Mouse (Mus musculus) thymus, adult 2 months (tissue): ENCODE data around the gene Atp11b. TPM values are rescaled to one million over a fixed set of nuclear protein-coding genes. Genes with fewer than 3 reads are reported as not detected.

Source experiments
- DNase-seq: peaks from one replicate; pipeline ENCODE4 v3.0.0; 2021
- H3K27ac ChIP-seq: fragments of 200-500 bp; 2 replicates; pipeline ENCODE4 v1.5.1; 2012; ENCODE audit warnings: low read length, control low read depth; ENCODE audit not compliant: control insufficient read depth, insufficient read depth
- H3K27me3 ChIP-seq: fragments of 200-500 bp; 2 replicates; pipeline ENCODE4 v1.6.1; 2012; ENCODE audit warnings: mild to moderate bottlenecking, low read length, moderate library complexity, mixed read lengths; ENCODE audit not compliant: control insufficient read depth, insufficient read depth
- H3K36me3 ChIP-seq: fragments of 200-500 bp; 2 replicates; pipeline ENCODE4 v1.6.1; 2012; ENCODE audit warnings: mild to moderate bottlenecking, low read length, moderate library complexity; ENCODE audit not compliant: control insufficient read depth, insufficient read depth
- H3K4me1 ChIP-seq: fragments of 200-500 bp; replicated peaks from 2 replicates; pipeline ENCODE4 v1.6.1; 2012; ENCODE audit warnings: low read length; ENCODE audit not compliant: control insufficient read depth, insufficient read depth
- H3K4me3 ChIP-seq: fragments of 200-500 bp; 2 replicates; pipeline ENCODE4 v1.5.1; 2012; ENCODE audit warnings: mild to moderate bottlenecking, low read length, control low read depth, moderate library complexity; ENCODE audit not compliant: control insufficient read depth, insufficient read depth
- CTCF ChIP-seq: fragments of 200-500 bp; IDR thresholded peaks from 2 replicates; pipeline ENCODE4 v1.5.1; 2012; ENCODE audit warnings: mild to moderate bottlenecking, control low read depth, low read length, moderate library complexity, borderline replicate concordance; ENCODE audit not compliant: control insufficient read depth, poor library complexity, insufficient read depth; ENCODE audit errors: extremely low read depth
- POLR2A ChIP-seq: fragments of 200-500 bp; IDR thresholded peaks from 2 replicates; pipeline ENCODE4 v1.6.1; 2012; ENCODE audit warnings: mild to moderate bottlenecking, low read length, control low read depth, moderate library complexity; ENCODE audit not compliant: control insufficient read depth, poor library complexity, insufficient read depth; ENCODE audit errors: extremely low read depth
- WGBS: fragments of 180-500 bp; shearing (Covaris S2); methylation state at CpG from one replicate; pipeline ENCODE4 v1.1.7; 2018; 5-methylcytosine and 5-hydroxymethylcytosine counted together
- polyA plus RNA-seq: library from polyadenylated mRNA; depleted of rRNA; stranded (reverse); fragments of >200 nt; gene quantifications from 2 replicates; pipeline ENCODE4 v1.2.3, GENCODE M21; 2012; rRNA removed

The Atp11b gene
- polyA plus RNA-seq, 1 experiment, result 37.5 TPM

GRCm38 (mm10) chr3:35883267-35883666, 129.4 kb downstream of the Atp11b start:
- no peaks in the 10 kb centered on the region for H3K36me3 ChIP-seq
- H3K27ac ChIP-seq, result no peak overlapping the region
- no peaks in the 10 kb centered on the region for H3K27me3 ChIP-seq
- no peak for TF ChIP-seq POLR2A
- no peak for TF ChIP-seq CTCF
- no peak overlapping the region for H3K4me3 ChIP-seq
- H3K4me1 ChIP-seq, result no peaks in the 10 kb centered on the region
- peak; percentile 19 for DNase-seq

DNA sequence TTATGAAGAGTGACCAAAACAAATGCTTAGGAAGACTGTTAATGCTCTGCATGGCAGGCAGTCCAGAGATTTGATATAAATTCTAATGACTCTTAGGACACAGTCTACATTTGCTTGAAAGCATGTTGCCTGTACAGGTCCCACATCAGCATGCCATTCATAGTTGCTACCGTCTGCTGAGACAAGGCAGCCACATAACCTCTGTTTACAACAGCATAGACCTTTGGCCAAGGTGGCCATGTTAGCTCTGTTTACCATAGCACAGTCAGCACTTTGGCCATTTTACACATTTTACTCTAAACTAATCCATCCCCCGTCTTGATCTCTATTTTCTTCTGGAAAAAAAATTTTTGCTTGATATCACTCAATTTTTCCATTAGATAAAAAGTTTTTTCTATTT, 135.6 kb downstream of the Atp11b start:
- no peak for TF ChIP-seq CTCF
- no peak for TF ChIP-seq POLR2A
- peaks cover 10% of the 10 kb centered on the region; the same call in 1 of the 2 replicates for H3K36me3 ChIP-seq
- no peak overlapping the region for H3K4me3 ChIP-seq
- H3K4me1 ChIP-seq, result no peaks in the 10 kb centered on the region
- 95% methylated on average over 2 of the region's 2 CpGs for WGBS
- no peak for DNase-seq
- H3K27me3 ChIP-seq, result no peaks in the 10 kb centered on the region
- no peak overlapping the region for H3K27ac ChIP-seq

- 91% methylated on average over 4 of the region's 4 CpGs for WGBS
- H3K27me3 ChIP-seq, result no peaks in the 10 kb centered on the region
- DNase-seq, result no peak
- H3K36me3 ChIP-seq, result peaks cover 13% of the 10 kb centered on the region; the same call in 1 of the 2 replicates
- no peak overlapping the region for H3K27ac ChIP-seq
- H3K4me1 ChIP-seq, result no peaks in the 10 kb centered on the region
- TF ChIP-seq POLR2A, result no peak
- no peak for TF ChIP-seq CTCF
- no peak overlapping the region for H3K4me3 ChIP-seq
Measured at GRCm38 (mm10) chr3:35891123-35891522, 137.2 kb downstream of the Atp11b start.

DNA sequence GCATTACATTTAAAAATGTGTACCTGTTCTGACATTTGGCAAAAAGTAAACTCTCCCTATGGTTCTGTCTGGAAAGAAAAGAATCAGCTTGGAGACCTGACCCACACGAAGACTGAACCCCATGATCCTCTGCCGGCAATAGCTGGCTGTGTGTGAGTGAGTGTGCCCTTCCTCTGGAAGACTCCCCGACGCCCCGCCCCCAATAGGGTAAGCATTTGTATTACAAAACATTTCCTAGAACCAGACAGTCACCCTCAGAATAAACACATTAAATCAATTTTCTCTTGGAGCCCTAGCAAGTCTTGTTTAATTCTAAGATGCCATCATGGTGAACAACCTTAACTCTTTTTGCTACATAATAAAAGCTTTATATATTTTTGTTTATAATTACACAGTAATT, 139.2 kb downstream of the Atp11b start:
- no peak for DNase-seq
- H3K27me3 ChIP-seq, result no peaks in the 10 kb centered on the region
- no peaks in the 10 kb centered on the region for H3K4me1 ChIP-seq
- H3K27ac ChIP-seq, result no peak overlapping the region
- H3K36me3 ChIP-seq, result peaks cover 21% of the 10 kb centered on the region
- no peak for TF ChIP-seq CTCF
- no peak for TF ChIP-seq POLR2A
- 98% methylated on average over 5 of the region's 5 CpGs for WGBS
- no peak overlapping the region for H3K4me3 ChIP-seq

GRCm38 (mm10) chr3:35897900-35898299, 144.0 kb downstream of the Atp11b start:
- Histone ChIP-seq H3K4me3 (no peak overlapping the region), H3K27me3 (no peaks in the 10 kb centered on the region), H3K36me3 (peaks cover 14% of the 10 kb centered on the region), H3K4me1 (no peaks in the 10 kb centered on the region), H3K27ac (no peak overlapping the region)
- 94% methylated on average over 2 of the region's 2 CpGs for WGBS
- TF ChIP-seq POLR2A, result no peak
- TF ChIP-seq CTCF, result no peak
- DNase-seq, result no peak

GRCm38 (mm10) chr3:35899109-35899508, 145.2 kb downstream of the Atp11b start:
- Histone ChIP-seq H3K4me1 (no peaks in the 10 kb centered on the region), H3K4me3 (no peak overlapping the region), H3K27me3 (no peaks in the 10 kb centered on the region), H3K27ac (no peak overlapping the region), H3K36me3 (peaks cover 14% of the 10 kb centered on the region)
- 95% methylated on average over 3 of the region's 3 CpGs for whole genome bisulfite sequencing
- DNase-seq, result no peak
- no peak for TF ChIP-seq CTCF
- no peak for TF ChIP-seq POLR2A

- H3K27me3 ChIP-seq, result no peaks in the 10 kb centered on the region
- WGBS, result 77% methylated on average over 5 of the region's 5 CpGs
- peaks cover 14% of the 10 kb centered on the region for H3K36me3 ChIP-seq
- no peak overlapping the region for H3K27ac ChIP-seq
- TF ChIP-seq POLR2A (no peak), CTCF (no peak)
- H3K4me1 ChIP-seq, result no peaks in the 10 kb centered on the region
- no peak overlapping the region for H3K4me3 ChIP-seq
- no peak for DNase-seq
Measured at GRCm38 (mm10) chr3:35900555-35901204, 146.8 kb downstream of the Atp11b start.

Other genes with a start within 250 kb of the Atp11b start
- gene Dcun1d1, start 183.3 kb downstream of the Atp11b start, polyA plus RNA-seq, result 5.0 and 6.2 TPM in 2 replicates
- gene Mccc1, start 246.6 kb downstream of the Atp11b start, polyA plus RNA-seq, result 17.3 and 20.5 TPM in 2 replicates